Mouse (Mus musculus) liver, embryonic 12.5 days (tissue): ENCODE measurements at regions not wholly inside any gene's neighbourhood (a gene's known extent, or its start where the extent isn't known, plus 50 kb on each side); places are given as distances from the start of the nearest gene placed in this dataset.

ENCODE experiments used
- ATAC-seq: fragments of 200-750 bp; cut with Nextera tagmentation; 2 replicates; pipeline ENCODE4 v1.8.0; 2017; ENCODE audit warnings: moderate number of reproducible peaks, mild to moderate bottlenecking, moderate library complexity
- H3K27ac ChIP-seq: fragments of 300-500 bp; sonication (generic); 2 replicates; pipeline ENCODE4 v1.5.1; 2016; ENCODE audit warnings: mild to moderate bottlenecking
- H3K27me3 ChIP-seq: fragments of 300-500 bp; sonication (generic); replicated peaks from 2 replicates; pipeline ENCODE4 v1.6.1; 2016; ENCODE audit warnings: mild to moderate bottlenecking, moderate library complexity
- H3K36me3 ChIP-seq: fragments of 300-500 bp; sonication (generic); 2 replicates; pipeline ENCODE4 v1.6.1; 2016; ENCODE audit warnings: mild to moderate bottlenecking, moderate library complexity
- H3K4me1 ChIP-seq: fragments of 300-500 bp; sonication (generic); 2 replicates; pipeline ENCODE4 v1.6.1; 2016
- H3K4me2 ChIP-seq: fragments of 300-500 bp; sonication (generic); 2 replicates; pipeline ENCODE4 v1.6.1; 2016; ENCODE audit warnings: mild to moderate bottlenecking, moderate library complexity
- H3K4me3 ChIP-seq: fragments of 300-500 bp; sonication (generic); 2 replicates; pipeline ENCODE4 v1.5.1; 2016; ENCODE audit warnings: mild to moderate bottlenecking, moderate library complexity
- H3K9ac ChIP-seq: fragments of 300-500 bp; sonication (generic); 2 replicates; pipeline ENCODE4 v1.6.1; 2016; ENCODE audit warnings: mild to moderate bottlenecking, moderate library complexity
- H3K9me3 ChIP-seq: fragments of 300-500 bp; sonication (generic); replicated peaks from 2 replicates; pipeline ENCODE4 v1.6.1; 2016; ENCODE audit warnings: mild to moderate bottlenecking, moderate library complexity
- WGBS: fragments of 180-500 bp; shearing (Covaris S2); methylation state at CpG from one replicate; pipeline ENCODE4 v1.1.7; 2016; ENCODE audit not compliant: insufficient replicate concordance; 5-methylcytosine and 5-hydroxymethylcytosine counted together

- Histone ChIP-seq H3K9me3 (no peaks in the 10 kb centered on the region), H3K4me3 (peak overlapping the region; percentile 8; the same call in 1 of the 2 replicates), H3K36me3 (no peaks in the 10 kb centered on the region), H3K27me3 (0 out of 2 replicates have a peak, but pooled peaks cover 13% of the 10 kb centered on the region), H3K4me1 (peaks cover 11% of the 10 kb centered on the region), H3K4me2 (peak overlapping the region; percentile 60), H3K9ac (peak overlapping the region; percentile 22; the same call in 1 of the 2 replicates), H3K27ac (no peak overlapping the region)
- ATAC-seq, result peak; percentile 71
- WGBS, result 16% methylated on average over 14 of the region's 14 CpGs
Measured at GRCm38 (mm10) chr12:80013904-80014597, 98.8 kb downstream of the Zfp36l1 start.

GRCm38 (mm10) chr12:80013577-80013903 is 99.3 kb downstream of the Zfp36l1 start:
- H3K9me3 ChIP-seq, result no peaks in the 10 kb centered on the region
- no peak overlapping the region for H3K9ac ChIP-seq
- no peak for ATAC-seq
- 67% methylated on average over 6 of the region's 6 CpGs for whole genome bisulfite sequencing
- no peak overlapping the region for H3K4me3 ChIP-seq
- no peak overlapping the region for H3K27ac ChIP-seq
- H3K4me2 ChIP-seq, result peak overlapping the region; percentile 60
- H3K27me3 ChIP-seq, result 0 out of 2 replicates have a peak, but pooled peaks cover 13% of the 10 kb centered on the region
- H3K4me1 ChIP-seq, result peaks cover 11% of the 10 kb centered on the region
- no peaks in the 10 kb centered on the region for H3K36me3 ChIP-seq

GRCm38 (mm10) chr12:80011916-80012315 is 100.9 kb downstream of the Zfp36l1 start:
- Histone ChIP-seq H3K4me1 (peaks cover 11% of the 10 kb centered on the region), H3K9ac (no peak overlapping the region), H3K27ac (no peak overlapping the region), H3K4me3 (no peak overlapping the region), H3K9me3 (no peaks in the 10 kb centered on the region), H3K36me3 (no peaks in the 10 kb centered on the region), H3K4me2 (no peak overlapping the region), H3K27me3 (0 out of 2 replicates have a peak, but pooled peaks cover 13% of the 10 kb centered on the region)
- 63% methylated on average over 6 of the region's 6 CpGs for WGBS
- no peak for ATAC-seq

GRCm38 (mm10) chr12:80010947-80011346 is 101.9 kb downstream of the Zfp36l1 start:
- H3K27ac ChIP-seq, result no peak overlapping the region
- WGBS, result 86% methylated on average over 1 of the region's 1 CpGs
- 0 out of 2 replicates have a peak, but pooled peaks cover 13% of the 10 kb centered on the region for H3K27me3 ChIP-seq
- H3K9me3 ChIP-seq, result no peaks in the 10 kb centered on the region
- no peak for ATAC-seq
- peaks cover 11% of the 10 kb centered on the region for H3K4me1 ChIP-seq
- H3K9ac ChIP-seq, result no peak overlapping the region
- H3K4me2 ChIP-seq, result no peak overlapping the region
- no peak overlapping the region for H3K4me3 ChIP-seq
- no peaks in the 10 kb centered on the region for H3K36me3 ChIP-seq

DNA sequence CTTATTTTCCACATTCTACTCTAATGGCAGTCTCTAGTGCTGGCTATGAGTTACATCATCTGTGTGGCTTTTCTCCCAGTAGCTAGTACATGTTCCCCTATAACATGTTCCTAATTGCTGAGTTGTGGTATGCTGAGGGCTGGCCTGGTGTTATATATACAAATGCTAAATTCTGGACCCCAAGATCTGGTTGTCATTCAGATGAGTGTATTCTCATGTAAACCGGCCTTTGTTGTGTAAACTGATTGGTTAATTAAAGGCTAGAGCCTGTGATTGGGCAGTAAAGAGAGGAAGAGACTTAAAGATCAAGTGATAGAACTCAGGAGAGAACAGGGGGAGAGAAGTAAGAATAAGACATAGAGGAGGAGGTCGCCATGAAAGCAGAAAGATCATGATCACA is 102.6 kb downstream of the Zfp36l1 start:
- Histone ChIP-seq H3K9ac (no peak overlapping the region), H3K36me3 (no peaks in the 10 kb centered on the region), H3K27ac (no peak overlapping the region), H3K27me3 (0 out of 2 replicates have a peak, but pooled peaks cover 13% of the 10 kb centered on the region), H3K4me1 (peaks cover 11% of the 10 kb centered on the region), H3K9me3 (no peaks in the 10 kb centered on the region), H3K4me2 (no peak overlapping the region), H3K4me3 (no peak overlapping the region)
- 51% methylated on average over 2 of the region's 2 CpGs for WGBS
- no peak for ATAC-seq

- no peak for ATAC-seq
- Histone ChIP-seq H3K4me1 (no peaks in the 10 kb centered on the region), H3K36me3 (no peaks in the 10 kb centered on the region), H3K27ac (no peak overlapping the region), H3K4me3 (no peak overlapping the region), H3K9ac (no peak overlapping the region), H3K27me3 (0 out of 2 replicates have a peak, but pooled peaks cover 9% of the 10 kb centered on the region), H3K9me3 (no peaks in the 10 kb centered on the region), H3K4me2 (no peak overlapping the region)
- 66% methylated on average over 7 of the region's 7 CpGs for WGBS
Measured at GRCm38 (mm10) chr12:80007849-80008248, 105.0 kb downstream of the Zfp36l1 start.

GRCm38 (mm10) chr12:80005227-80005919 is 107.4 kb downstream of the Zfp36l1 start:
- no peaks in the 10 kb centered on the region for H3K36me3 ChIP-seq
- H3K4me1 ChIP-seq, result peaks cover 12% of the 10 kb centered on the region
- no peaks in the 10 kb centered on the region for H3K9me3 ChIP-seq
- no peak for ATAC-seq
- no peak overlapping the region for H3K4me2 ChIP-seq
- H3K27me3 ChIP-seq, result no peaks in the 10 kb centered on the region
- H3K27ac ChIP-seq, result no peak overlapping the region
- 78% methylated on average over 13 of the region's 13 CpGs for WGBS
- H3K9ac ChIP-seq, result no peak overlapping the region
- H3K4me3 ChIP-seq, result no peak overlapping the region

- H3K4me1 ChIP-seq, result peaks cover 12% of the 10 kb centered on the region
Measured at GRCm38 (mm10) chr12:80004575-80004974, 108.2 kb downstream of the Zfp36l1 start.

DNA sequence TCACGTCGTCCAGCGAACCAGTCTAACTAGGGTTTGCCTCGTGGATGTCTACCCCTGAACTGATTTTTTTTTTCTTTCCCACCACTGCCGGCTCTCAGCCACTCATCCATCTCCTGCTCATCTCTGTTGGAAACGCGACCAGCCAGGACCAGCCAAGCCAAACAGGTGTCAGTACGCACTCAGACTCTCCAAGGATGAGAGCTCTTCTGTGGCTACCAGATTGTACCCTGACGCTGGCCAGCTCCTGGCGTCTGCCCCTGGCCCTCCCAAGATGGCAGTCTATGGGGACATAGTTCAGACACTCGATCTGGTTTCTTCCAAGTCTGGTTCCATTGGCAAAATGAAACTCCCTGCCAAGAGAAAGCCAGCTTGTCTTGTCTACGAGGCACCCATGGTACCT is 109.3 kb downstream of the Zfp36l1 start:
- no peak overlapping the region for H3K4me2 ChIP-seq
- ATAC-seq, result no peak
- no peak overlapping the region for H3K9ac ChIP-seq
- no peak overlapping the region for H3K27ac ChIP-seq
- H3K27me3 ChIP-seq, result no peaks in the 10 kb centered on the region
- 78% methylated on average over 12 of the region's 12 CpGs for WGBS
- H3K36me3 ChIP-seq, result no peaks in the 10 kb centered on the region
- H3K9me3 ChIP-seq, result no peaks in the 10 kb centered on the region
- no peak overlapping the region for H3K4me3 ChIP-seq
- H3K4me1 ChIP-seq, result peaks cover 12% of the 10 kb centered on the region

More at GRCm38 (mm10) chr12:80004575-80004974, 108.2 kb downstream of the Zfp36l1 start:
- no peak overlapping the region for H3K27ac ChIP-seq
- H3K36me3 ChIP-seq, result no peaks in the 10 kb centered on the region
- no peaks in the 10 kb centered on the region for H3K9me3 ChIP-seq
- no peak overlapping the region for H3K4me3 ChIP-seq
- no peak overlapping the region for H3K9ac ChIP-seq
- WGBS, result 71% methylated on average over 6 of the region's 6 CpGs
- H3K27me3 ChIP-seq, result no peaks in the 10 kb centered on the region
- ATAC-seq, result no peak
- H3K4me2 ChIP-seq, result no peak overlapping the region

GRCm38 (mm10) chr12:80002474-80003125 is 110.2 kb downstream of the Zfp36l1 start:
- peaks cover 12% of the 10 kb centered on the region for H3K4me1 ChIP-seq
- ATAC-seq, result no peak
- no peak overlapping the region for H3K4me2 ChIP-seq
- H3K36me3 ChIP-seq, result no peaks in the 10 kb centered on the region
- 78% methylated on average over 13 of the region's 13 CpGs for WGBS
- no peak overlapping the region for H3K9ac ChIP-seq
- H3K27me3 ChIP-seq, result no peaks in the 10 kb centered on the region
- H3K9me3 ChIP-seq, result no peaks in the 10 kb centered on the region
- H3K27ac ChIP-seq, result no peak overlapping the region
- no peak overlapping the region for H3K4me3 ChIP-seq

DNA sequence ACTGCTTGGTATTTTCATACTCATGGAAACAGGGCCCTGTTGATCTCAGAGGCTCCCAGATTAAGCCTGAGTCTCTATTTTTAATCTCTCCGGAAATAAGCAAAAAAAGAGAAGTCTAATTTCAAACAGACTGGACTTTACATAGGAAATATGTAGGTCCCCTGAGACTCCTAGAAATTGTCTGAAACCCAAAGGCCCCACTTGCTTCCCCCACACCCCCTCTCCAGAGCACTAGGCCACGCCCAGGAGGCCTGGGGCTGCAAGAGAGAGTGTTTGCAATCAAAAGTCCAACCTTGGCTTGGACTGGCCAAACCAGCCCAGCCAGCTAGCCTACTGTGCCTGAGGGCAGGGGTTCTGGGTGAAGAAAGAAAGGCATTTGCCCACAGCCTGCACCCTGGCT is 111.0 kb downstream of the Zfp36l1 start:
- no peak for ATAC-seq
- Histone ChIP-seq H3K4me1 (peaks cover 12% of the 10 kb centered on the region), H3K4me3 (no peak overlapping the region), H3K36me3 (no peaks in the 10 kb centered on the region), H3K4me2 (no peak overlapping the region), H3K9ac (no peak overlapping the region), H3K27me3 (no peaks in the 10 kb centered on the region), H3K9me3 (no peaks in the 10 kb centered on the region), H3K27ac (no peak overlapping the region)
- 42% methylated on average over 2 of the region's 2 CpGs for WGBS

GRCm38 (mm10) chr12:79999868-80000370 is 112.9 kb downstream of the Zfp36l1 start:
- Histone ChIP-seq H3K9me3 (no peaks in the 10 kb centered on the region), H3K27ac (no peak overlapping the region), H3K4me2 (no peak overlapping the region), H3K4me1 (peaks cover 15% of the 10 kb centered on the region), H3K36me3 (no peaks in the 10 kb centered on the region), H3K27me3 (no peaks in the 10 kb centered on the region), H3K9ac (no peak overlapping the region), H3K4me3 (no peak overlapping the region)
- WGBS, result 79% methylated on average over 7 of the region's 7 CpGs
- no peak for ATAC-seq
